Mouse (Mus musculus) adrenal gland, postnatal 25 days (tissue): Measurements from ENCODE around the gene Hacd3. TPM values are rescaled to one million over a fixed set of nuclear protein-coding genes. Genes with fewer than 3 reads are reported as not detected.

ENCODE experiments used
- DNase-seq: peaks from one replicate; pipeline ENCODE4 v3.0.0; 2021; ENCODE audit warnings: mixed read lengths
- microRNA-seq, 2 experiments: library from miRNA; unstranded; fragments of <30 nt; microRNA quantifications; one replicate each; pipeline ENCODE4 v1.2.0; 2021
- total RNA-seq: library from RNA; stranded (reverse); gene quantifications from 2 replicates; pipeline ENCODE4 v1.2.3, GENCODE M21; 2021

The Hacd3 gene
- total RNA-seq, 1 experiment from 2014 or later = 361 TPM

- no peak for DNase-seq
Observed at GRCm38 (mm10) chr9:64951161-64951657, 70.3 kb downstream of the Hacd3 start, which contains the start of gene Slc24a1. Slc24a1 (minus strand) TSS chr9:64951607.

GRCm38 (mm10) chr9:64947483-64948095 lies 73.9 kb downstream of the Hacd3 start:
- no peak for DNase-seq

GRCm38 (mm10) chr9:64943997-64944396 lies 77.5 kb downstream of the Hacd3 start:
- no peak for DNase-seq

- DNase-seq = no peak
Observed at GRCm38 (mm10) chr9:64941650-64942049, 79.8 kb downstream of the Hacd3 start.

GRCm38 (mm10) chr9:64940731-64941346 lies 80.7 kb downstream of the Hacd3 start:
- DNase-seq = no peak

- DNase-seq = no peak
Observed at GRCm38 (mm10) chr9:64939790-64940189, 81.7 kb downstream of the Hacd3 start.

GRCm38 (mm10) chr9:64939281-64939680 lies 82.2 kb downstream of the Hacd3 start:
- no peak for DNase-seq

GRCm38 (mm10) chr9:64938535-64938934 lies 83.0 kb downstream of the Hacd3 start:
- DNase-seq = no peak

- DNase-seq = no peak
Observed at GRCm38 (mm10) chr9:64937491-64937890, 84.0 kb downstream of the Hacd3 start.

Small RNA genes lying within 50 kb of the gene (microRNA-seq; reads per million reads assigned to microRNA genes)
- 0 reads per million in 2 experiments for gene Gm25640

Other genes starting within 250 kb of the Hacd3 start
- gene Dennd4a, start 210.4 kb downstream of the Hacd3 start, total RNA-seq = 21.5 and 26.7 TPM in 2 replicates
- not detected in 2 replicates for gene Slc24a1, start 70.1 kb downstream of the Hacd3 start, total RNA-seq
- 29.8 and 33.7 TPM in 2 replicates for gene Ints14, start 60.8 kb downstream of the Hacd3 start, total RNA-seq
- 93.5 and 97.9 TPM in 2 replicates for gene Dpp8, start 10.7 kb upstream of the Hacd3 start, total RNA-seq
- 31.7 and 42.0 TPM in 2 replicates for gene Igdcc4, start 79.8 kb upstream of the Hacd3 start, total RNA-seq
- gene Igdcc3, start 119.5 kb upstream of the Hacd3 start, total RNA-seq = 1.2 and 1.3 TPM in 2 replicates
- gene Parp16, start 173.7 kb upstream of the Hacd3 start, total RNA-seq = 26.8 and 26.9 TPM in 2 replicates
- 4.0 and 4.3 TPM in 2 replicates for gene Cilp, start 243.5 kb upstream of the Hacd3 start, total RNA-seq